Mouse (Mus musculus) embryo, embryonic 10.5 days (tissue): Measurements from ENCODE around the gene Rpusd3.

ENCODE experiments used
- DNase-seq: peaks from one replicate; pipeline ENCODE4 v3.0.0-alpha.2; 2015; ENCODE audit warnings: low spot score

Gene Rpusd3

GRCm38 (mm10) chr6:113419199-113419587 is at the start of gene Rpusd3:
Rpusd3 (minus strand) TSS chr6:113419340.
- peak; percentile 98 for DNase-seq

- no peak for DNase-seq
Measured at GRCm38 (mm10) chr6:113468512-113468911, 49.4 kb upstream of the Rpusd3 start.

- DNase-seq = no peak
Measured at GRCm38 (mm10) chr6:113465602-113466001, 46.5 kb upstream of the Rpusd3 start.

GRCm38 (mm10) chr6:113464040-113464439 is 44.9 kb upstream of the Rpusd3 start:
- no peak for DNase-seq

- no peak for DNase-seq
Measured at GRCm38 (mm10) chr6:113458635-113459034, 39.5 kb upstream of the Rpusd3 start.

GRCm38 (mm10) chr6:113457952-113458534 is 38.9 kb upstream of the Rpusd3 start, which contains the start of gene Il17re:
Il17re (plus strand) TSS chr6:113458484.
- no peak for DNase-seq

- DNase-seq = no peak
Measured at GRCm38 (mm10) chr6:113455007-113455406, 35.9 kb upstream of the Rpusd3 start.

- DNase-seq = no peak
Measured at GRCm38 (mm10) chr6:113451839-113452238, 32.7 kb upstream of the Rpusd3 start.

- DNase-seq = no peak
Measured at GRCm38 (mm10) chr6:113447639-113448038, 28.5 kb upstream of the Rpusd3 start.

GRCm38 (mm10) chr6:113444207-113444965 is 25.2 kb upstream of the Rpusd3 start:
- DNase-seq = no peak

- DNase-seq = peak; percentile 14
Measured at GRCm38 (mm10) chr6:113443091-113443490, 24.0 kb upstream of the Rpusd3 start.

- peak; percentile 99 for DNase-seq
Measured at GRCm38 (mm10) chr6:113442442-113443090, 23.4 kb upstream of the Rpusd3 start, which contains the start of gene Jagn1. Jagn1 (plus strand) TSS chr6:113442569.

GRCm38 (mm10) chr6:113442087-113442441 is 22.9 kb upstream of the Rpusd3 start:
- DNase-seq = no peak

- DNase-seq = peak; percentile 92
Measured at GRCm38 (mm10) chr6:113441147-113441680, 22.1 kb upstream of the Rpusd3 start.

- no peak for DNase-seq
Measured at GRCm38 (mm10) chr6:113440686-113441085, 21.5 kb upstream of the Rpusd3 start.

GRCm38 (mm10) chr6:113438721-113439430 is 19.7 kb upstream of the Rpusd3 start:
- no peak for DNase-seq

GRCm38 (mm10) chr6:113437135-113437534 is 18.0 kb upstream of the Rpusd3 start:
- DNase-seq = no peak

- DNase-seq = no peak
Measured at GRCm38 (mm10) chr6:113435664-113436205, 16.6 kb upstream of the Rpusd3 start, which contains the start of gene Cidec. Cidec (minus strand) TSS chr6:113435760.

GRCm38 (mm10) chr6:113434691-113435090 is 15.6 kb upstream of the Rpusd3 start:
- no peak for DNase-seq

- no peak for DNase-seq
Measured at GRCm38 (mm10) chr6:113433661-113434060, 14.5 kb upstream of the Rpusd3 start.

- DNase-seq = no peak
Measured at GRCm38 (mm10) chr6:113431801-113432200, 12.7 kb upstream of the Rpusd3 start.

- DNase-seq = no peak
Measured at GRCm38 (mm10) chr6:113430846-113431245, 11.7 kb upstream of the Rpusd3 start.
